Mouse (Mus musculus): Measurements from ENCODE around the gene Car10. TPM values are rescaled to one million over a fixed set of nuclear protein-coding genes. Genes with fewer than 3 reads are reported as not detected.

Car10 gene
- polyA plus RNA-seq, 2 experiments = 0.70 TPM

GRCm38 (mm10) chr11:93447566-93447965 is 349.7 kb downstream of the Car10 start:
- Histone ChIP-seq H3K36me3 (ENCODE audit: control insufficient read depth, insufficient read depth, low read length) (no peaks in the 10 kb centered on the region), H3K27ac (replicated peaks; ENCODE audit: low read depth, low read length) (no peak overlapping the region), H3K4me3 (replicated peaks; ENCODE audit: low read length) (no peak overlapping the region), H3K4me2 (replicated peaks; ENCODE audit: low read depth, low read length, severe bottlenecking) (no peak overlapping the region), H3K9ac (ENCODE audit: low read depth, low read length, severe bottlenecking) (no peak overlapping the region), H3K4me1 (ENCODE audit: control insufficient read depth, insufficient read depth, low read length) (no peaks in the 10 kb centered on the region), H3K9me3 (ENCODE audit: control insufficient read depth, low read length) (no peaks in the 10 kb centered on the region), H3K27me3 (ENCODE audit: control insufficient read depth, insufficient read depth, low read length) (no peaks in the 10 kb centered on the region)
- DNase-seq (ENCODE audit: low spot score) (no peak), ATAC-seq (ENCODE audit: low FRiP score, low read depth) (no peak)
- WGBS = 70% methylated on average over 3 of the region's 3 CpGs
- no peak for TF ChIP-seq POLR2A (IDR thresholded peaks at IDR 0.05; ENCODE audit: borderline replicate concordance, extremely low read depth, insufficient read depth, insufficient read length)

DNA sequence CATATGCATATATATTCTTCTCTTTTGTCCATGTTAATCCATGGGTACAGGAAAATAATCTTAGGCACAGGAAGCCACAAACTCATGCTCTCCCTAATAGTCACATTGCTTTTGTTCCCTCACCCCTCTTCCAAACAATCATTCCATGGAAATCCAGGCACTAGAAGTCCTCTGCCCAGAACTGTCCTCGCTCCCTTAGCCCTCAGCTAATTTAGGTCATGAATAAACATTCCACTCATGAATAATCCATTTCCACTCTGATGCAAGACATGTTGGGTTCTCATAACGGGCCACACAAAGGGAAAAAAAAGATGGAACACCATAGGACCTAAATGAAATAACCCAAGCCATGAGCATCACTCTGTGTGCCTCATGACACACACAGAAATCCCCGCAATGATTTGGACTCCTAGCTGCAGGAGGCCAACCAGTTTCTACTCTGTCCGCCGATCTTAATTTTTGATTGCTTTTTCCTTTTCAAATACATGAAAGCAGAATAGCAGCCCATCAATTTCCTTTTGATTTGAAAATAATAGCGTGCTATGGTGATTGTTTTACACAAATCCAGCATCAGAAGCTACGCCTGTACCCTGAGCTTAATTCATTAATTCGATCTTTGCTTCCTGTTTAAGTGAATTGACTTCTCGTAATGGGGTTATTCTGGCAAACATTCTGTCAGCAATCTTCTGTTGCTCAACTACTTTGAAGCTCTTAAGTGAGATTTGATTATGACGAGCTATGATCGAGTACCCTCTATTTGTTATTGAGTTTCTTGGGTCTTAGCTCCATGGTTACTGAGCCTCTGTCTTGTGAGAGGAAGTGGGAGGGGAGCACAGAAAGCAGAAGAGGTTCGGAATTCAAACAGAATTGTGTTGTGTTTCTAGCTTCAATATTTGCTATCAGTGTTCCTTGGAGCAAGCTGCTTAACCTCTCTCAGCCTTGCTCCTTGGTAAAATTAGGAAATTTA is 350.7 kb downstream of the Car10 start:
- ATAC-seq (ENCODE audit: low FRiP score, low read depth) (no peak), DNase-seq (ENCODE audit: low spot score) (no peak)
- Histone ChIP-seq H3K36me3 (ENCODE audit: control insufficient read depth, insufficient read depth, low read length) (no peaks in the 10 kb centered on the region), H3K4me2 (replicated peaks; ENCODE audit: low read depth, low read length, severe bottlenecking) (no peak overlapping the region), H3K9ac (ENCODE audit: low read depth, low read length, severe bottlenecking) (no peak overlapping the region), H3K9me3 (ENCODE audit: control insufficient read depth, low read length) (no peaks in the 10 kb centered on the region), H3K27me3 (ENCODE audit: control insufficient read depth, insufficient read depth, low read length) (no peaks in the 10 kb centered on the region), H3K27ac (replicated peaks; ENCODE audit: low read depth, low read length) (no peak overlapping the region), H3K4me1 (ENCODE audit: control insufficient read depth, insufficient read depth, low read length) (no peaks in the 10 kb centered on the region), H3K4me3 (replicated peaks; ENCODE audit: low read length) (no peak overlapping the region)
- TF ChIP-seq POLR2A (IDR thresholded peaks at IDR 0.05; ENCODE audit: borderline replicate concordance, extremely low read depth, insufficient read depth, insufficient read length) = no peak
- 83% methylated on average over 12 of the region's 12 CpGs for WGBS

DNA sequence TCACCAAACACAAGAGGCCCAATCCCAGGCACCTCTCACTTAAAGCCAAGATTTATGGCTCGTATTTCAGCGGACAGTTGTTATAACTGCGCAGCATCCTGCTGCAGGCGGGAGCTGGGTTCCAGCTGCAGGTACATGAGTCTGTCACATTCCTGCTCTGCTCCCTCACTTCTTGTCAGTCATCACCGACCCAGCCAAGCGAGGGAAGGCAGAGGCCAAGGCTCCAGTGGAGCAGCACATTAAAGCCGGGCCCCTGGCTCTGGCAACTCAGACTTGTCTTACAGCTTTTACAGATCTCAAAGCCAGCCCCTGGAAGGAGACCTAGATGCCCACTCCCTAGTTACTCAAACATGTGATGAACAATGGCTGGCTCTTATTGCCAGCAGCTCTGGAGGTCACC is 352.7 kb downstream of the Car10 start:
- Histone ChIP-seq H3K4me2 (replicated peaks; ENCODE audit: low read depth, low read length, severe bottlenecking) (no peak overlapping the region), H3K27ac (replicated peaks; ENCODE audit: low read depth, low read length) (no peak overlapping the region), H3K9me3 (ENCODE audit: control insufficient read depth, low read length) (no peaks in the 10 kb centered on the region), H3K9ac (ENCODE audit: low read depth, low read length, severe bottlenecking) (no peak overlapping the region), H3K4me3 (replicated peaks; ENCODE audit: low read length) (no peak overlapping the region), H3K36me3 (ENCODE audit: control insufficient read depth, insufficient read depth, low read length) (no peaks in the 10 kb centered on the region), H3K27me3 (ENCODE audit: control insufficient read depth, insufficient read depth, low read length) (no peaks in the 10 kb centered on the region), H3K4me1 (ENCODE audit: control insufficient read depth, insufficient read depth, low read length) (no peaks in the 10 kb centered on the region)
- DNase-seq (ENCODE audit: low spot score) (no peak), ATAC-seq (ENCODE audit: low FRiP score, low read depth) (no peak)
- whole genome bisulfite sequencing = 42% methylated on average over 7 of the region's 7 CpGs
- no peak for TF ChIP-seq POLR2A (IDR thresholded peaks at IDR 0.05; ENCODE audit: borderline replicate concordance, extremely low read depth, insufficient read depth, insufficient read length)

- Histone ChIP-seq H3K9me3 (ENCODE audit: control insufficient read depth, low read length) (no peaks in the 10 kb centered on the region), H3K4me3 (replicated peaks; ENCODE audit: low read length) (no peak overlapping the region), H3K4me1 (ENCODE audit: control insufficient read depth, insufficient read depth, low read length) (peaks cover 4% of the 10 kb centered on the region; the same call in 1 of the 2 replicates), H3K27ac (replicated peaks; ENCODE audit: low read depth, low read length) (no peak overlapping the region), H3K9ac (ENCODE audit: low read depth, low read length, severe bottlenecking) (no peak overlapping the region), H3K27me3 (ENCODE audit: control insufficient read depth, insufficient read depth, low read length) (no peaks in the 10 kb centered on the region), H3K4me2 (replicated peaks; ENCODE audit: low read depth, low read length, severe bottlenecking) (no peak overlapping the region), H3K36me3 (ENCODE audit: control insufficient read depth, insufficient read depth, low read length) (no peaks in the 10 kb centered on the region)
- WGBS = 71% methylated on average over 4 of the region's 4 CpGs
- no peak for TF ChIP-seq POLR2A (IDR thresholded peaks at IDR 0.05; ENCODE audit: borderline replicate concordance, extremely low read depth, insufficient read depth, insufficient read length)
- ATAC-seq (ENCODE audit: low FRiP score, low read depth) (no peak), DNase-seq (ENCODE audit: low spot score) (no peak)
Observed at GRCm38 (mm10) chr11:93466221-93466620, 368.4 kb downstream of the Car10 start.

DNA sequence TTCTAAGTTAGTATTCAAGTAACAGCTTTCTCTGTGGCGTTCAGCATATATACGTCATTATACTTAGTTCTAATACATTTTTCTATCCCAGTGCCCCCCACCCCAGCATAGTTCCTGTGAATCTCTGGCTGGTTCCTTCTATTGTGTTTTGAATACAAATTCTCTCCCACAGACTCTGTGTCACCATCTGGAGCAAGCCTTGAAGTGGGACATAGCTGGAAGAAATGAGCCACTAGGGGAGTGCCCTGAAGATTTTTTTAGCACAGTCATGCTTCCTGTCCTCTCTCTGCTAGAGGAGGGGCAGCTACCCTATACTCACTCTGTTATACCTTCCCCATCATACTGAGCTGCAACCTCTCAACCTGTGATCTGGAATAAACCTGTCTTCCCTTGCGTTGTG is 369.9 kb downstream of the Car10 start:
- no peak overlapping the region for H3K4me3 ChIP-seq (replicated peaks; ENCODE audit: low read length)
- peaks cover 8% of the 10 kb centered on the region for H3K4me1 ChIP-seq (ENCODE audit: control insufficient read depth, insufficient read depth, low read length)
- H3K27me3 ChIP-seq (ENCODE audit: control insufficient read depth, insufficient read depth, low read length) = no peaks in the 10 kb centered on the region
- DNase-seq (ENCODE audit: low spot score) = no peak
- no peak for TF ChIP-seq POLR2A (IDR thresholded peaks at IDR 0.05; ENCODE audit: borderline replicate concordance, extremely low read depth, insufficient read depth, insufficient read length)
- ATAC-seq (ENCODE audit: low FRiP score, low read depth) = no peak
- no peaks in the 10 kb centered on the region for H3K9me3 ChIP-seq (ENCODE audit: control insufficient read depth, low read length)
- H3K27ac ChIP-seq (replicated peaks; ENCODE audit: low read depth, low read length) = no peak overlapping the region
- no peaks in the 10 kb centered on the region for H3K36me3 ChIP-seq (ENCODE audit: control insufficient read depth, insufficient read depth, low read length)
- 63% methylated on average over 3 of the region's 3 CpGs for WGBS
- H3K4me2 ChIP-seq (replicated peaks; ENCODE audit: low read depth, low read length, severe bottlenecking) = no peak overlapping the region
- H3K9ac ChIP-seq (ENCODE audit: low read depth, low read length, severe bottlenecking) = no peak overlapping the region
